Mouse (Mus musculus) layer of hippocampus, postnatal 10 days (tissue): ENCODE data around the gene Olfr94. TPM values are rescaled to one million over a fixed set of nuclear protein-coding genes. Genes with fewer than 3 reads are reported as not detected.
A peak's percentile ranks its signal among the peaks of the same experiment; 100 is the strongest.
"Not testable (repeated sequence)": the region's sequence is repeated elsewhere in the genome, so short reads cannot be mapped to it uniquely, and the experiment has no call there.

ENCODE experiments used
- DNase-seq, 2 experiments: peaks; one replicate each; pipeline ENCODE4 v3.0.0; 2021; ENCODE audit warnings: low spot score in 2 of 2
- long read RNA-seq: library from polyadenylated mRNA; stranded (forward); transcript quantifications from one replicate; pipeline ENCODE4 v2.0.0, GENCODE M21; 2023
- total RNA-seq, 2 experiments: library from RNA; stranded (reverse); gene quantifications; 2 replicates each; pipeline ENCODE4 v1.2.3; 2021

The Olfr94 gene
- not detected for total RNA-seq
- long read RNA-seq = 0 reads

- DNase-seq = no peak
These were observed at the start of gene Olfr94 for GRCm38 (mm10) chr17:37200894-37201293. Gene Olfr94, minus strand, starts transcription at chr17:37200994.

- no peak for DNase-seq
These were observed 49.8 kb upstream of the Olfr94 start for GRCm38 (mm10) chr17:37250544-37250943.

- no peak for DNase-seq
These were observed 48.7 kb upstream of the Olfr94 start for GRCm38 (mm10) chr17:37249460-37249859.

- peak; percentile 35 to 53 for DNase-seq
These were observed 45.9 kb upstream of the Olfr94 start for GRCm38 (mm10) chr17:37246715-37247114.

GRCm38 (mm10) chr17:37242198-37242597 lies 41.4 kb upstream of the Olfr94 start:
- DNase-seq = no peak

GRCm38 (mm10) chr17:37237230-37237629 lies 36.4 kb upstream of the Olfr94 start, which contains the start of gene Olfr97:
Gene Olfr97, minus strand, starts transcription at chr17:37237330.
- not testable (repeated sequence) for DNase-seq

GRCm38 (mm10) chr17:37221879-37222278 lies 21.1 kb upstream of the Olfr94 start:
- DNase-seq = no peak

- no peak for DNase-seq
These were observed 19.1 kb upstream of the Olfr94 start, which contains the start of gene Olfr96 for GRCm38 (mm10) chr17:37219846-37220245. Gene Olfr96, plus strand, starts transcription at chr17:37220146.

- no peak for DNase-seq
These were observed 17.7 kb upstream of the Olfr94 start for GRCm38 (mm10) chr17:37218486-37218885.

- no peak for DNase-seq
These were observed 12.2 kb upstream of the Olfr94 start, which contains the start of gene Olfr95 for GRCm38 (mm10) chr17:37213018-37213417. Gene Olfr95, minus strand, starts transcription at chr17:37213118.

GRCm38 (mm10) chr17:37210884-37211768 lies 10.3 kb upstream of the Olfr94 start:
- DNase-seq = peak in 1 of 2 experiments; percentile 19

GRCm38 (mm10) chr17:37203917-37204236 lies 3.1 kb upstream of the Olfr94 start:
- no peak for DNase-seq

- DNase-seq = peak; percentile 89 to 91
These were observed 2.6 kb upstream of the Olfr94 start for GRCm38 (mm10) chr17:37203206-37203916.

GRCm38 (mm10) chr17:37196845-37197724 lies 3.7 kb downstream of the Olfr94 start:
- peak; percentile 30 to 56 for DNase-seq

- DNase-seq = no peak
These were observed 6.0 kb downstream of the Olfr94 start for GRCm38 (mm10) chr17:37194782-37195181.

GRCm38 (mm10) chr17:37193656-37194055 lies 7.1 kb downstream of the Olfr94 start, which contains the start of gene Ubd:
Gene Ubd, plus strand, starts transcription at chr17:37193892.
- DNase-seq = no peak

GRCm38 (mm10) chr17:37193032-37193431 lies 7.8 kb downstream of the Olfr94 start:
- DNase-seq = no peak

GRCm38 (mm10) chr17:37190711-37191110 lies 10.1 kb downstream of the Olfr94 start:
- peak; percentile 45 to 56 for DNase-seq

GRCm38 (mm10) chr17:37185474-37185873 lies 15.3 kb downstream of the Olfr94 start:
- no peak for DNase-seq

GRCm38 (mm10) chr17:37161394-37161793 lies 39.4 kb downstream of the Olfr94 start, which contains the start of gene Olfr93:
Gene Olfr93, minus strand, starts transcription at chr17:37161494.
- no peak for DNase-seq
